Mouse (Mus musculus): ENCODE results near the gene Nmnat2.

The Nmnat2 gene

GRCm38 (mm10) chr1:153021034-153021638 is 66.3 kb downstream of the Nmnat2 start:
- DNase-seq = no peak

- no peak for DNase-seq
Measured at GRCm38 (mm10) chr1:153023018-153023417, 68.2 kb downstream of the Nmnat2 start.

GRCm38 (mm10) chr1:153023875-153024274 is 69.1 kb downstream of the Nmnat2 start:
- DNase-seq = no peak

GRCm38 (mm10) chr1:153024453-153024852 is 69.7 kb downstream of the Nmnat2 start:
- DNase-seq = no peak

- DNase-seq = no peak
Measured at GRCm38 (mm10) chr1:153031345-153031744, 76.6 kb downstream of the Nmnat2 start.

GRCm38 (mm10) chr1:153031954-153032353 is 77.2 kb downstream of the Nmnat2 start:
- DNase-seq = no peak

GRCm38 (mm10) chr1:153033145-153033908 is 78.5 kb downstream of the Nmnat2 start:
- DNase-seq = no peak

GRCm38 (mm10) chr1:153034064-153034463 is 79.3 kb downstream of the Nmnat2 start:
- no peak for DNase-seq

- peak in 1 of 2 experiments; percentile 25 for DNase-seq
Measured at GRCm38 (mm10) chr1:153035328-153035944, 80.6 kb downstream of the Nmnat2 start.

- no peak for DNase-seq
Measured at GRCm38 (mm10) chr1:153037353-153038345, 82.9 kb downstream of the Nmnat2 start.

- DNase-seq = no peak
Measured at GRCm38 (mm10) chr1:153040091-153040490, 85.3 kb downstream of the Nmnat2 start.

- no peak for DNase-seq
Measured at GRCm38 (mm10) chr1:153041046-153041445, 86.3 kb downstream of the Nmnat2 start.

GRCm38 (mm10) chr1:153042318-153042717 is 87.5 kb downstream of the Nmnat2 start:
- no peak for DNase-seq

- DNase-seq = no peak
Measured at GRCm38 (mm10) chr1:153043332-153043731, 88.5 kb downstream of the Nmnat2 start.

GRCm38 (mm10) chr1:153045368-153045767 is 90.6 kb downstream of the Nmnat2 start:
- DNase-seq = no peak

- DNase-seq = peak in 1 of 2 experiments; percentile 10
Measured at GRCm38 (mm10) chr1:153048147-153048878, 93.5 kb downstream of the Nmnat2 start.

GRCm38 (mm10) chr1:153049451-153049850 is 94.7 kb downstream of the Nmnat2 start:
- no peak for DNase-seq

GRCm38 (mm10) chr1:153051474-153051873 is 96.7 kb downstream of the Nmnat2 start:
- DNase-seq = no peak

- no peak for DNase-seq
Measured at GRCm38 (mm10) chr1:153053619-153054018, 98.8 kb downstream of the Nmnat2 start.

- DNase-seq = no peak
Measured at GRCm38 (mm10) chr1:153054112-153054821, 99.5 kb downstream of the Nmnat2 start.

GRCm38 (mm10) chr1:153058290-153058689 is 103.5 kb downstream of the Nmnat2 start:
- DNase-seq = no peak

Measured in spleen, adult 18-20 months (tissue).